Mouse (Mus musculus) embryonic facial prominence, embryonic 15.5 days (tissue): ENCODE results near the gene Clec1b. TPM values are rescaled to one million over a fixed set of nuclear protein-coding genes. Genes with fewer than 3 reads are reported as not detected.

ENCODE experiments used
- polyA plus RNA-seq: library from polyadenylated mRNA; unstranded; fragments of >200 nt; fragmentation: Nextera tagmentation; extraction: Ambion mirVana; gene quantifications from 2 replicates; pipeline ENCODE4 v1.2.1, GENCODE M21; 2015

The Clec1b gene
- polyA plus RNA-seq, 1 experiment from 2014 or later: 0.57 TPM

Other genes starting within 250 kb of the Clec1b start
- gene Clec2d, start 216.7 kb upstream of the Clec1b start, polyA plus RNA-seq: 0.46 and 0.80 TPM in 2 replicates
- gene Cd69, start 121.9 kb upstream of the Clec1b start, polyA plus RNA-seq: 0.25 and 0.41 TPM in 2 replicates
- 0.41 and 0.47 TPM in 2 replicates for gene 4922502D21Rik, start 65.5 kb upstream of the Clec1b start, polyA plus RNA-seq
- gene Clec12a, start 54.6 kb upstream of the Clec1b start, polyA plus RNA-seq: 2.5 and 2.7 TPM in 2 replicates
- gene Clec12b, start 11.4 kb upstream of the Clec1b start, polyA plus RNA-seq: 0.11 TPM in 1 of 2 replicates, not detected in the other
- gene Clec9a, start 11.6 kb downstream of the Clec1b start, polyA plus RNA-seq: 0.08 TPM in 1 of 2 replicates, not detected in the other
- 2.4 and 2.5 TPM in 2 replicates for gene Clec1a, start 54.7 kb downstream of the Clec1b start, polyA plus RNA-seq
- gene Olr1, start 109.9 kb downstream of the Clec1b start, polyA plus RNA-seq: not detected in 2 replicates
- gene Tmem52b, start 115.3 kb downstream of the Clec1b start, polyA plus RNA-seq: not detected in 2 replicates
- 53.2 and 54.4 TPM in 2 replicates for gene Gabarapl1, start 135.9 kb downstream of the Clec1b start, polyA plus RNA-seq
- gene Klre1, start 180.6 kb downstream of the Clec1b start, polyA plus RNA-seq: 0.13 TPM in 1 of 2 replicates, not detected in the other
- 0.37 TPM in 1 of 2 replicates, not detected in the other for gene Klrd1, start 194.5 kb downstream of the Clec1b start, polyA plus RNA-seq
- 0.16 TPM in 1 of 2 replicates, not detected in the other for gene Klrk1, start 226.6 kb downstream of the Clec1b start, polyA plus RNA-seq
- gene Klrc3, start 246.0 kb downstream of the Clec1b start, polyA plus RNA-seq: not detected in 2 replicates